Mouse (Mus musculus) limb, embryonic 15.5 days (tissue): Measurements from ENCODE around the gene Tec. TPM values are rescaled to one million over a fixed set of nuclear protein-coding genes. Genes with fewer than 3 reads are reported as not detected.

ENCODE experiments used
- ATAC-seq: fragments of 200-750 bp; cut with Nextera tagmentation; 2 replicates; pipeline ENCODE4 v1.8.0; 2017; ENCODE audit warnings: low read depth, moderate TSS enrichment; ENCODE audit not compliant: insufficient number of reproducible peaks, low FRiP score, low TSS enrichment
- H3K27ac ChIP-seq: fragments of 300-500 bp; sonication (generic); 2 replicates; pipeline ENCODE4 v1.5.1; 2015; ENCODE audit warnings: moderate library complexity, mild to moderate bottlenecking, inconsistent platforms
- H3K27me3 ChIP-seq: fragments of 300-500 bp; sonication (generic); 2 replicates; pipeline ENCODE4 v1.6.1; 2015; ENCODE audit warnings: inconsistent platforms
- H3K36me3 ChIP-seq: fragments of 300-500 bp; sonication (generic); 2 replicates; pipeline ENCODE4 v1.6.1; 2015; ENCODE audit warnings: inconsistent platforms
- H3K4me1 ChIP-seq: fragments of 300-500 bp; sonication (generic); 2 replicates; pipeline ENCODE4 v1.6.1; 2015; ENCODE audit warnings: inconsistent platforms
- H3K4me2 ChIP-seq: fragments of 300-500 bp; sonication (generic); 2 replicates; pipeline ENCODE4 v1.6.1; 2015; ENCODE audit warnings: mild to moderate bottlenecking, inconsistent platforms
- H3K4me3 ChIP-seq: fragments of 300-500 bp; sonication (generic); 2 replicates; pipeline ENCODE4 v1.5.1; 2015; ENCODE audit warnings: mild to moderate bottlenecking, inconsistent platforms
- H3K9ac ChIP-seq: fragments of 300-500 bp; sonication (generic); 2 replicates; pipeline ENCODE4 v1.6.1; 2015; ENCODE audit warnings: inconsistent platforms
- H3K9me3 ChIP-seq: fragments of 300-500 bp; sonication (generic); 2 replicates; pipeline ENCODE4 v1.6.1; 2016; ENCODE audit warnings: inconsistent platforms
- WGBS: fragments of 180-500 bp; shearing (Covaris S2); methylation state at CpG from one replicate; pipeline ENCODE4 v1.1.7; 2015; 5-methylcytosine and 5-hydroxymethylcytosine counted together
- polyA plus RNA-seq: library from polyadenylated mRNA; unstranded; fragments of >200 nt; fragmentation: Nextera tagmentation; extraction: Ambion mirVana; gene quantifications from 2 replicates; pipeline ENCODE4 v1.2.1, GENCODE M21; 2015

The Tec gene
- polyA plus RNA-seq, 1 experiment from 2014 or later, result 12.9 TPM

- no peak for ATAC-seq
- peaks cover under 1% of the 10 kb centered on the region; the same call in 1 of the 2 replicates for H3K4me1 ChIP-seq
- no peak overlapping the region for H3K27ac ChIP-seq
- H3K4me3 ChIP-seq, result no peak overlapping the region
- H3K9ac ChIP-seq, result no peak overlapping the region
- peaks cover 5% of the 10 kb centered on the region; the same call in 1 of the 2 replicates for H3K27me3 ChIP-seq
- H3K9me3 ChIP-seq, result no peaks in the 10 kb centered on the region
- 59% methylated on average over 7 of the region's 7 CpGs for WGBS
- no peak overlapping the region for H3K4me2 ChIP-seq
- no peaks in the 10 kb centered on the region for H3K36me3 ChIP-seq
These were observed 6.4 kb downstream of the Tec start for GRCm38 (mm10) chr5:72861726-72862385.

- Histone ChIP-seq H3K9ac (no peak overlapping the region), H3K4me2 (no peak overlapping the region), H3K4me1 (peaks cover 10% of the 10 kb centered on the region), H3K9me3 (no peaks in the 10 kb centered on the region), H3K4me3 (no peak overlapping the region), H3K36me3 (no peaks in the 10 kb centered on the region), H3K27me3 (no peaks in the 10 kb centered on the region; the same call in 1 of the 2 replicates), H3K27ac (no peak overlapping the region)
- no peak for ATAC-seq
- 64% methylated on average over 8 of the region's 8 CpGs for WGBS
These were observed 7.4 kb downstream of the Tec start for GRCm38 (mm10) chr5:72860899-72861298.

- no peak overlapping the region for H3K4me3 ChIP-seq
- peaks cover 21% of the 10 kb centered on the region for H3K4me1 ChIP-seq
- no peaks in the 10 kb centered on the region for H3K9me3 ChIP-seq
- H3K27me3 ChIP-seq, result no peaks in the 10 kb centered on the region
- no peak overlapping the region for H3K9ac ChIP-seq
- 0 out of 2 replicates have a peak overlapping the region, but pooled peaks have one; percentile 2 for H3K27ac ChIP-seq
- H3K4me2 ChIP-seq, result no peak overlapping the region
- ATAC-seq, result no peak
- WGBS, result 89% methylated on average over 12 of the region's 12 CpGs
- H3K36me3 ChIP-seq, result no peaks in the 10 kb centered on the region
These were observed 10.0 kb downstream of the Tec start for GRCm38 (mm10) chr5:72858306-72858705.

- no peak overlapping the region for H3K4me2 ChIP-seq
- no peak for ATAC-seq
- H3K27me3 ChIP-seq, result no peaks in the 10 kb centered on the region
- no peak overlapping the region for H3K27ac ChIP-seq
- no peaks in the 10 kb centered on the region for H3K36me3 ChIP-seq
- no peaks in the 10 kb centered on the region for H3K9me3 ChIP-seq
- H3K4me3 ChIP-seq, result no peak overlapping the region
- H3K4me1 ChIP-seq, result peaks cover 21% of the 10 kb centered on the region
- no peak overlapping the region for H3K9ac ChIP-seq
- WGBS, result 53% methylated on average over 4 of the region's 4 CpGs
These were observed 10.5 kb downstream of the Tec start for GRCm38 (mm10) chr5:72857756-72858155.

GRCm38 (mm10) chr5:72856255-72856878 lies 11.9 kb downstream of the Tec start:
- H3K4me3 ChIP-seq, result no peak overlapping the region
- H3K36me3 ChIP-seq, result no peaks in the 10 kb centered on the region
- H3K27ac ChIP-seq, result peak overlapping the region; percentile 69; the same call in 1 of the 2 replicates
- H3K4me1 ChIP-seq, result peaks cover 21% of the 10 kb centered on the region
- no peak for ATAC-seq
- H3K4me2 ChIP-seq, result no peak overlapping the region
- no peaks in the 10 kb centered on the region for H3K9me3 ChIP-seq
- H3K27me3 ChIP-seq, result no peaks in the 10 kb centered on the region
- WGBS, result 67% methylated on average over 8 of the region's 8 CpGs
- H3K9ac ChIP-seq, result no peak overlapping the region

GRCm38 (mm10) chr5:72855685-72856124 lies 12.6 kb downstream of the Tec start:
- Histone ChIP-seq H3K9me3 (no peaks in the 10 kb centered on the region), H3K27ac (peak overlapping the region; percentile 69), H3K27me3 (no peaks in the 10 kb centered on the region), H3K4me3 (no peak overlapping the region), H3K36me3 (no peaks in the 10 kb centered on the region), H3K9ac (no peak overlapping the region), H3K4me2 (no peak overlapping the region), H3K4me1 (peaks cover 21% of the 10 kb centered on the region)
- WGBS, result 16% methylated on average over 3 of the region's 3 CpGs
- peak; percentile 85 for ATAC-seq

GRCm38 (mm10) chr5:72854141-72854990 lies 13.9 kb downstream of the Tec start:
- no peak overlapping the region for H3K4me2 ChIP-seq

GRCm38 (mm10) chr5:72853365-72853764 lies 14.9 kb downstream of the Tec start:
- 72% methylated on average over 2 of the region's 2 CpGs for WGBS
- Histone ChIP-seq H3K4me3 (no peak overlapping the region), H3K27me3 (no peaks in the 10 kb centered on the region), H3K36me3 (no peaks in the 10 kb centered on the region), H3K9ac (no peak overlapping the region), H3K4me1 (peaks cover 24% of the 10 kb centered on the region), H3K9me3 (no peaks in the 10 kb centered on the region), H3K4me2 (no peak overlapping the region), H3K27ac (no peak overlapping the region)
- ATAC-seq, result no peak

More at GRCm38 (mm10) chr5:72854141-72854990, 13.9 kb downstream of the Tec start:
- WGBS, result 78% methylated on average over 6 of the region's 6 CpGs
- Histone ChIP-seq H3K27me3 (no peaks in the 10 kb centered on the region), H3K4me3 (no peak overlapping the region), H3K36me3 (no peaks in the 10 kb centered on the region), H3K9ac (no peak overlapping the region), H3K27ac (peak overlapping the region; percentile 69; the same call in 1 of the 2 replicates), H3K9me3 (no peaks in the 10 kb centered on the region), H3K4me1 (peaks cover 21% of the 10 kb centered on the region)
- ATAC-seq, result no peak

GRCm38 (mm10) chr5:72852301-72852995 lies 15.8 kb downstream of the Tec start:
- 0 out of 2 replicates have a peak overlapping the region, but pooled peaks have one; percentile 4 for H3K27ac ChIP-seq
- H3K9ac ChIP-seq, result no peak overlapping the region
- ATAC-seq, result no peak
- peaks cover 26% of the 10 kb centered on the region for H3K4me1 ChIP-seq
- 67% methylated on average over 7 of the region's 7 CpGs for WGBS
- no peaks in the 10 kb centered on the region for H3K9me3 ChIP-seq
- no peaks in the 10 kb centered on the region for H3K27me3 ChIP-seq
- H3K4me2 ChIP-seq, result no peak overlapping the region
- no peaks in the 10 kb centered on the region for H3K36me3 ChIP-seq
- H3K4me3 ChIP-seq, result no peak overlapping the region

- no peaks in the 10 kb centered on the region for H3K27me3 ChIP-seq
- ATAC-seq, result no peak
- no peak overlapping the region for H3K4me2 ChIP-seq
- H3K9ac ChIP-seq, result no peak overlapping the region
- no peaks in the 10 kb centered on the region for H3K9me3 ChIP-seq
- H3K27ac ChIP-seq, result no peak overlapping the region
- H3K36me3 ChIP-seq, result no peaks in the 10 kb centered on the region
- WGBS, result 88% methylated on average over 4 of the region's 4 CpGs
- no peak overlapping the region for H3K4me3 ChIP-seq
- peaks cover 24% of the 10 kb centered on the region for H3K4me1 ChIP-seq
These were observed 16.6 kb downstream of the Tec start for GRCm38 (mm10) chr5:72851674-72852098.

- Histone ChIP-seq H3K27me3 (no peaks in the 10 kb centered on the region), H3K4me3 (no peak overlapping the region), H3K4me1 (peaks cover 21% of the 10 kb centered on the region), H3K36me3 (no peaks in the 10 kb centered on the region), H3K27ac (no peak overlapping the region), H3K9me3 (no peaks in the 10 kb centered on the region), H3K4me2 (no peak overlapping the region), H3K9ac (no peak overlapping the region)
- ATAC-seq, result no peak
- WGBS, result 86% methylated on average over 12 of the region's 12 CpGs
These were observed 17.2 kb downstream of the Tec start for GRCm38 (mm10) chr5:72850926-72851673.
